Mouse (Mus musculus) frontal cortex, postnatal 14 days (tissue): ENCODE data around the gene Hist1h3g.
"Not testable (repeated sequence)": the region's sequence is repeated elsewhere in the genome, so short reads cannot be mapped to it uniquely, and the experiment has no call there.

ENCODE experiments used
- DNase-seq, 2 experiments: peaks; one replicate each; pipeline ENCODE4 v3.0.0; 2022; ENCODE audit warnings: low spot score in 2 of 2

Gene Hist1h3g

GRCm38 (mm10) chr13:23555839-23556416 is 20.7 kb downstream of the Hist1h3g start:
- DNase-seq, result peak; percentile 35 to 40

GRCm38 (mm10) chr13:23556906-23557305 is 21.7 kb downstream of the Hist1h3g start:
- DNase-seq, result no peak

GRCm38 (mm10) chr13:23560699-23561098 is 25.5 kb downstream of the Hist1h3g start:
- DNase-seq, result not testable (repeated sequence)

- not testable (repeated sequence) for DNase-seq
Observed at GRCm38 (mm10) chr13:23561531-23561882, 26.3 kb downstream of the Hist1h3g start.

GRCm38 (mm10) chr13:23561883-23562659 is 26.8 kb downstream of the Hist1h3g start, which contains the start of gene Hist1h3e:
Hist1h3e (minus strand) TSS chr13:23562369.
- peak; percentile 95 for DNase-seq

- no peak for DNase-seq
Observed at GRCm38 (mm10) chr13:23562699-23563462, 27.7 kb downstream of the Hist1h3g start.

GRCm38 (mm10) chr13:23564482-23564881 is 29.3 kb downstream of the Hist1h3g start:
- no peak for DNase-seq

GRCm38 (mm10) chr13:23570261-23571021 is 35.2 kb downstream of the Hist1h3g start:
- not testable (repeated sequence) for DNase-seq

GRCm38 (mm10) chr13:23571022-23571503 is 35.8 kb downstream of the Hist1h3g start, which contains the start of the genes Hist1h2ae and Hist1h2bg:
Hist1h2ae (minus strand) TSS chr13:23571220.
Hist1h2bg (plus strand) TSS chr13:23571396.
- peak; percentile 64 to 67 for DNase-seq

GRCm38 (mm10) chr13:23571504-23572217 is 36.4 kb downstream of the Hist1h3g start:
- DNase-seq, result not testable (repeated sequence)

- DNase-seq, result no peak
Observed at GRCm38 (mm10) chr13:23572218-23573033, 37.2 kb downstream of the Hist1h3g start.

GRCm38 (mm10) chr13:23573034-23573897 is 38.0 kb downstream of the Hist1h3g start:
- DNase-seq, result not testable (repeated sequence)

GRCm38 (mm10) chr13:23573898-23574524 is 38.8 kb downstream of the Hist1h3g start, which contains the start of the genes Hist1h2bf and Hist1h2ad:
Hist1h2bf (minus strand) TSS chr13:23574196.
Hist1h2ad (plus strand) TSS chr13:23574381.
- peak; percentile 91 to 96 for DNase-seq

GRCm38 (mm10) chr13:23574546-23575170 is 39.4 kb downstream of the Hist1h3g start:
- DNase-seq, result not testable (repeated sequence)

GRCm38 (mm10) chr13:23575271-23575851 is 40.1 kb downstream of the Hist1h3g start, which contains the start of gene Hist1h3d:
Hist1h3d (plus strand) TSS chr13:23575763.
- peak in 1 of 2 experiments; percentile 53 for DNase-seq

GRCm38 (mm10) chr13:23575864-23576313 is 40.7 kb downstream of the Hist1h3g start:
- not testable (repeated sequence) for DNase-seq

GRCm38 (mm10) chr13:23576351-23576881 is 41.2 kb downstream of the Hist1h3g start:
- no peak for DNase-seq
